Mouse (Mus musculus) T-helper 1 cell (primary cell): ENCODE results near the gene Plch2.
"Not testable (repeated sequence)": the region's sequence is repeated elsewhere in the genome, so short reads cannot be mapped to it uniquely, and the experiment has no call there.

Experiments
- in situ Hi-C: fragments of 300-600 bp; cut with MboI, MseI; formaldehyde crosslinking; loops from one replicate; pipeline ENCODE4 v1.15.1; 2025; ENCODE audit warnings: high pct_unique_total_duplicates

Plch2 gene

GRCm38 (mm10) chr4:155056724-155057123 is at the start of gene Plch2:
Plch2 (minus strand) TSS chr4:155056784.
- in situ Hi-C loops = no loop called here

GRCm38 (mm10) chr4:155098572-155098971 is 42.0 kb upstream of the Plch2 start:
- in situ Hi-C loops = loop anchor here (5.0 kb wide), 1 partner anchor 149 kb away; the partner anchor contains the start of gene Faap20

GRCm38 (mm10) chr4:155097452-155097851 is 40.9 kb upstream of the Plch2 start:
- in situ Hi-C loops = loop anchor here (5.0 kb wide), 1 partner anchor 150 kb away; the partner anchor contains the start of gene Faap20

DNA sequence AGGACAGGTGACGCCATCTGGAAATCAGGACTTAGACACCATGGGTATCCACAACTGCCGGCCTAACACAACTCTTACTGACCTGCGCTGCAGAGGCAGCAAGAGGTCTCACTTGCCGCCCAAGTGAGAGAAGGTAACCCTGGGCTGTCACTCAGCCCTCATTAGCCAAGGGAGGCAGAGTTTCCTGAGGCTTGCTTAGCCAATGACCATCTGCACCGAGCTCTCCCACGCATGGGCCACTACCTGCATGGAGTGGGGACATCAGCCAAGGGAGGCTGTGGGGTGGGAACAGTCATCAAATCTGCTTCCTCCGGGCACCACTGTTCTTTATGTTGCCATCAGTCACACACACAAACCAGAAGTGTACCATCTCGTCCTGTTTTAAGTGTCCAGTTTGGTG is 39.4 kb upstream of the Plch2 start:
- in situ Hi-C loops = loop anchor here (5.0 kb wide), 1 partner anchor 151 kb away; the partner anchor contains the start of gene Faap20

DNA sequence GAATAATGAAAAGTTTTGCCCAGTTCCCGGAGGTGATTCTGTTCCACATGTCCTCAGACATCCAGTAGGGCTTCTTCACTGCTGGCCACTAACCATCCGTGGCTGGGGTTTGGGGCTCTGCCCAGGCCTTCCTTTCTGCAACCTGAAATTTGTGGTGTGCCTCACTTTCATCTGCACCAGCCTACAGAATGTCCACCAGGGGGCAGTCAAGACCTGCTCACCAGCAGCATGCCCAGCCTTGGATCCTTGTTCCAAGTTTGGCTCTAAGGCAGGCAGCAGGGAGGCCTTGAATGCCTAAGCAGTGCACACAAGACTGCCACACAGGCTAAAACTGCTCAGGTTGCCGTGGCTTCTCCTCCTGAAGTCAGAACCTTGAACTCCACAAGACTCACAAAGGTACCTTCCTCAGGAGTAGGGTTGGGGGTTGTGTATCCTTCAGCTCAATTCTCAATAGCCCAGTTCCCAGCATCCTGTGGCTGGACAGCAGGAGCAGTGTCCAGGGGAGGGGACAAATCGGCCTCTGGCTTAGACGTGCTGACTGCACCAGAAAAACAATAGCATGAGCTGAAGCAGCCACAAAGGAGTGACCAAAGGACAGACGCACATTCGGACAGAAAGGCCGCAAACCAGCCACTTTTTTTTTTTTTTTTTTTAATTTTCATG is 38.8 kb upstream of the Plch2 start:
- in situ Hi-C loops = loop anchor here (5.0 kb wide), 1 partner anchor 152 kb away; the partner anchor contains the start of gene Faap20

- in situ Hi-C loops = no loop called here
Measured at GRCm38 (mm10) chr4:155094565-155094964, 38.0 kb upstream of the Plch2 start.

DNA sequence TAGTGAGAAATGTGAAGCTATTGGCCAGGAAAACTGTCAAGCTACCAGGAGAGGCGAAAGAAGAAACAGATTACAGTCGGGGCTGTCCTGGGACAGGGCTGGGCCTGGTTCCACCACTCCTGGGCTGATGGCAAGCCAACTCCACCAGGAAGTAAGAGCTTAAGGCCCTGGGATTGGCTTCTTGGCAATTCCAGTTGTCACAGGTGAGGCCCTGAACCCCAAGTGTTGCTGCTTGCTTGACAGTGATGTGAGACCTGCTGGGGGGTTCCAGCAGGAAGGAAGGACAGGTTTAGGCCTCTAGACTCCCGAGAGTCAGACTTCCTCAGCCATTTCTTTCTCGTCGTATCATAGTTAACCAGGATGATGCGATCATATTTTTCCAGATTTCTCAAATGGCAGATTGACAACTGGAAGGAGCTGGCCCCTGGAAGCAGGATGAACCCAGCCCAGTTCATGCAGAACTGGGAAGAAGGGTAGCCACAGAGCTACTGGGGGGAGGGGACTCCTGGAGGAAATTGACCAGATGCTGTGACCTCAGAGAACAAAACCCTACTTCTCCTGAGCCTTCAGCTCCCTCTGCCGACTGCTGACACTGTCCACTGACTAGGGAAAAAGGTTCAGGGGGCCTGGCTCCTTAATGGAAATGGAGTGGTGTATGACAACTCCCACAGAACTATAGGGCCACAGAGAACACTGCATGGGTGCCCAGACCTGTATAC is 37.0 kb upstream of the Plch2 start:
- in situ Hi-C loops = no loop called here

DNA sequence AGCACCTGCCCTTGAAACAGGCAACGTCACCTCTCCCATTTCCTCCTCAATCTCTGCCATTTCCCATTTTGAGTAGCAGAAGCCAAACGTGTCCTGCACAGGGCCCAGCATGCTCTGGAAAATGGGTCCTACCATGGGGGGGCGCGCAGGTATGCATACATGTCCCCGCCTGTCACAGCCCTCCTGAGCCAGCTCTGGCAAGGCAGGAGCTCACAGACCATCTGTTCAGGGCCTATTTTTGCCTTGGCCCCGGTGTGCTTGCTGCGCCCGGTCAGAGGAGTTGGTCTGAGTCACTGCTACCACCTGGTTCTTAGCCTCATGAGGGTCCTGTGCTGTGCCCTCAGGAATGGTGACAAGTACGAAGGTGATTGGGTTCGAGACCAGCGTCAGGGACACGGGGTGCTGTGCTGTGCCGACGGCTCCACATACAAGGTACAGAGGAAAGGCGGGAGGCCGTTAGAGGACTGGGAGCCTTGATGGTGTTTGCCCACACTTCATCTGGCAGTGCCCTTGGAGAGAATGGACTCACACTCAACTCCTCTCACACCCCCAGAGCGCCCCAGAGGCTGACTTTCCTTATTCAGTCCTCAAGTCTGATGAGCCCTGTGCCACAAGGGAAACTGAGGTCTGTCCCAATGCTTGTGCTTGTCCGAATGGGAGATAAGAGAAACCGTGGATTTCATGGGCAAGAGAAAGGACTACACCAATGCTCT is 36.3 kb upstream of the Plch2 start:
- in situ Hi-C loops = no loop called here

GRCm38 (mm10) chr4:155090688-155091449 is 34.3 kb upstream of the Plch2 start:
- in situ Hi-C loops = no loop called here

GRCm38 (mm10) chr4:155090147-155090546 is 33.6 kb upstream of the Plch2 start:
- in situ Hi-C loops = no loop called here

DNA sequence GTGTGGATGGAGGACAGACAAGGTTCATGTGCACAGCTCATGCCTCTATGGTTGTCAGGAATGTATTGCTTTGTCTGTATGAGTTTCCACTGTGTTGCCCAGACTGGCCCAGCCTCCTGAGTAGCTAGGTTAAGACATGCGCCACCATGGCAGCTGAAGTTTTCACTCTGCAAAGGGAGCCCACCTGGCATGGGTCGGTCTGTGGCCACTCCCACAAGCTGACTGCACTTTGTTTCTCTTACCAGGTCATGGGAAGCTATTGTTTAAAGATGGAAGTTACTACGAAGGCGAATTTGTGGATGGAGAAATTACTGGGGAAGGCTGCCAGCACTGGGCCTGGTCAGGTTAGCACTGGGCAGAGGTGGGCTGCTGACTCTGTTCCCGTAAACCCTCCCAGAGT is 32.7 kb upstream of the Plch2 start:
- in situ Hi-C loops = no loop called here

- in situ Hi-C loops = no loop called here
Measured at GRCm38 (mm10) chr4:155086108-155087024, 29.8 kb upstream of the Plch2 start, which contains the start of the genes Rer1 and Morn1. Rer1 (minus strand) TSS chr4:155086382. Morn1 (plus strand) TSS chr4:155086577.

- in situ Hi-C loops = no loop called here
Measured at GRCm38 (mm10) chr4:155085206-155086107, 28.9 kb upstream of the Plch2 start.

GRCm38 (mm10) chr4:155084351-155084750 is 27.8 kb upstream of the Plch2 start:
- in situ Hi-C loops = no loop called here

GRCm38 (mm10) chr4:155083553-155083952 is 27.0 kb upstream of the Plch2 start:
- in situ Hi-C loops = no loop called here

GRCm38 (mm10) chr4:155079666-155080065 is 23.1 kb upstream of the Plch2 start:
- in situ Hi-C loops = no loop called here

DNA sequence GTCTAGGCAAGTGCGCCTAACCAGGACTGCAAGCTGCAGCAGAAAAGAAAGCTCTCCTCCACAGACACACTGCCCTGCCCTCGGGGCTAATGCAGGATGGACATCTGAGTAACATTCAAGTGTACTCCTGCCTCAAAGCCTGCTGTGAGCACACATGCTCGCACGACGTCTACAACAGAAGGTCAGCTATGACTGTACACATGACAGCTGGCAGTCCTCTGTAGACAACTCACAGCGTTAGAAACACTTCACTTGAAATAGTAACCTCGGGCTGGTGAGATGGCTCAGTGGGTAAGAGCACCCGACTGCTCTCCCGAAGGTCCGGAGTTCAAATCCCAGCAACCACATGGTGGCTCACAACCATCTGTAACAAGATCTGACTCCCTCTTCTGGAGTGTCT is 22.2 kb upstream of the Plch2 start:
- in situ Hi-C loops = not testable (repeated sequence)

DNA sequence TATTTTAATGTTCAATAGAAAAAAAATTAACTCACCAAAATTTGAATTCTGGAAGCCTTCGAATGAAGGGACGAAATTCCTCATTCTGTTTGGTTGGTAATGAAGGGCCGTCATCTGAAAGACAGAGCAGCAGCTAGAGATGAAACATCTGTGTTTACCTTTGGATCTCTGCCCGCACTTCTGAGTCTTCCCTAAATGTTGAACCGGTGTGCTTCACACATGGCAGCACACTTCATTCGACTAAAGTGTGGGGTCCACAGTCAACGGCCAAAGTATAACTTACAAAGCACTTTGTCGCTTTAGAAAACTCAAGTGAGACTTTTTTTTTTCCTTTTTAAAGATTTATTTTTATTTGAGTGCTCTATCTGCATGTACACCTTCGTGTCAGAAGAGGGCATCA is 20.1 kb upstream of the Plch2 start:
- in situ Hi-C loops = no loop called here

DNA sequence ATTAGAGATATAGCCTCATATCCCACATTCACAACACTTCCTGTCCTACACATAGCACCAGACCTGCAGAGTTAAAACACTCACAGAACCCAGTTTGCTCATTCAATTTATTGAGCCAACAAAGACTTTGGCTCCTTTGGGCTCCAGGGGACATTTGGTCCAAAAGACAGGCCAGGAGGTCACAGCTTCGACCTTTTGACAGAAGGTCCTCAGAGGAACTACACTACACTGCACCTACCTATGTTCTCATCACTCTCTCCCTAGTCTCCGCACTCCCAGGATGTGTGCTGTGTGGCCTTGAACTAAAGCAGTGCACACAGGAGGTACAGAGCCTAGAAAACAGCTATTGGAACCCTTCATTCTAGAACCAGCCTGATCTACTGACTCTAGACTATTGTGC is 19.2 kb upstream of the Plch2 start:
- in situ Hi-C loops = no loop called here
